Mouse (Mus musculus): ENCODE data around the gene Rab20.

Gene Rab20

GRCm38 (mm10) chr8:11457278-11457677 is 21.2 kb downstream of the Rab20 start:
- DNase-seq (ENCODE audit: extremely low read depth, low read depth) = no peak

- no peak for DNase-seq (ENCODE audit: extremely low read depth, low read depth)
Observed at GRCm38 (mm10) chr8:11454228-11454627, 24.3 kb downstream of the Rab20 start.

- DNase-seq (ENCODE audit: extremely low read depth, low read depth) = no peak
Observed at GRCm38 (mm10) chr8:11452974-11453373, 25.5 kb downstream of the Rab20 start.

- no peak for DNase-seq (ENCODE audit: extremely low read depth, low read depth)
Observed at GRCm38 (mm10) chr8:11452559-11452958, 26.0 kb downstream of the Rab20 start.

GRCm38 (mm10) chr8:11452152-11452551 is 26.4 kb downstream of the Rab20 start:
- no peak for DNase-seq (ENCODE audit: extremely low read depth, low read depth)

- no peak for DNase-seq (ENCODE audit: extremely low read depth, low read depth)
Observed at GRCm38 (mm10) chr8:11450184-11451113, 28.1 kb downstream of the Rab20 start.

- no peak for DNase-seq (ENCODE audit: extremely low read depth, low read depth)
Observed at GRCm38 (mm10) chr8:11447910-11448570, 30.5 kb downstream of the Rab20 start.

GRCm38 (mm10) chr8:11445790-11446189 is 32.7 kb downstream of the Rab20 start:
- DNase-seq (ENCODE audit: extremely low read depth, low read depth) = no peak

- no peak for DNase-seq (ENCODE audit: extremely low read depth, low read depth)
Observed at GRCm38 (mm10) chr8:11444216-11444615, 34.3 kb downstream of the Rab20 start.

- DNase-seq (ENCODE audit: extremely low read depth, low read depth) = no peak
Observed at GRCm38 (mm10) chr8:11443611-11444010, 34.9 kb downstream of the Rab20 start.

- DNase-seq (ENCODE audit: extremely low read depth, low read depth) = no peak
Observed at GRCm38 (mm10) chr8:11441291-11441690, 37.2 kb downstream of the Rab20 start.

GRCm38 (mm10) chr8:11437862-11438261 is 40.6 kb downstream of the Rab20 start:
- DNase-seq (ENCODE audit: extremely low read depth, low read depth) = no peak

- DNase-seq (ENCODE audit: extremely low read depth, low read depth) = peak; percentile 23
Observed at GRCm38 (mm10) chr8:11430688-11431087, 47.8 kb downstream of the Rab20 start.

GRCm38 (mm10) chr8:11423091-11423490 is 55.4 kb downstream of the Rab20 start:
- DNase-seq (ENCODE audit: extremely low read depth, low read depth) = no peak

- DNase-seq (ENCODE audit: extremely low read depth, low read depth) = no peak
Observed at GRCm38 (mm10) chr8:11421968-11422367, 56.5 kb downstream of the Rab20 start.

GRCm38 (mm10) chr8:11421105-11421504 is 57.4 kb downstream of the Rab20 start:
- DNase-seq (ENCODE audit: extremely low read depth, low read depth) = no peak

GRCm38 (mm10) chr8:11419645-11420044 is 58.9 kb downstream of the Rab20 start:
- peak; percentile 35 for DNase-seq (ENCODE audit: extremely low read depth, low read depth)

- no peak for DNase-seq (ENCODE audit: extremely low read depth, low read depth)
Observed at GRCm38 (mm10) chr8:11419232-11419631, 59.3 kb downstream of the Rab20 start.

GRCm38 (mm10) chr8:11417762-11418161 is 60.7 kb downstream of the Rab20 start:
- DNase-seq (ENCODE audit: extremely low read depth, low read depth) = no peak

- no peak for DNase-seq (ENCODE audit: extremely low read depth, low read depth)
Observed at GRCm38 (mm10) chr8:11415089-11415488, 63.4 kb downstream of the Rab20 start.

- no peak for DNase-seq (ENCODE audit: extremely low read depth, low read depth)
Observed at GRCm38 (mm10) chr8:11414304-11414703, 64.2 kb downstream of the Rab20 start.

- DNase-seq (ENCODE audit: extremely low read depth, low read depth) = no peak
Observed at GRCm38 (mm10) chr8:11412450-11412849, 66.1 kb downstream of the Rab20 start.

All from MEL-GATA-1-ER (cell line).